Mouse (Mus musculus): Measurements from ENCODE around the gene Setd7. TPM values are rescaled to one million over a fixed set of nuclear protein-coding genes. Genes with fewer than 3 reads are reported as not detected.
"Not testable (repeated sequence)": the region's sequence is repeated elsewhere in the genome, so short reads cannot be mapped to it uniquely, and the experiment has no call there.

Setd7 gene
- 10 to 100 TPM in 1 of 2 experiments, 1 to 10 TPM in 1; 9.6 to 10.3 TPM for polyA plus RNA-seq (2017; shearing (Covaris generic))

- ATAC-seq = peak; percentile 58
Measured at GRCm38 (mm10) chr3:51560511-51561108, at the start of gene Setd7. TSS of gene Setd7 (minus strand) at chr3:51560879.

- ATAC-seq = no peak
Measured at GRCm38 (mm10) chr3:51604489-51604888, 43.8 kb upstream of the Setd7 start.

GRCm38 (mm10) chr3:51603705-51604291 lies 43.1 kb upstream of the Setd7 start:
- ATAC-seq = peak; percentile 64

- ATAC-seq = no peak
Measured at GRCm38 (mm10) chr3:51601461-51601860, 40.8 kb upstream of the Setd7 start.

- ATAC-seq = no peak
Measured at GRCm38 (mm10) chr3:51600728-51601127, 40.0 kb upstream of the Setd7 start.

- ATAC-seq = no peak
Measured at GRCm38 (mm10) chr3:51599057-51599630, 38.5 kb upstream of the Setd7 start.

- no peak for ATAC-seq
Measured at GRCm38 (mm10) chr3:51596538-51596937, 35.9 kb upstream of the Setd7 start.

GRCm38 (mm10) chr3:51593506-51593905 lies 32.8 kb upstream of the Setd7 start:
- ATAC-seq = no peak

- ATAC-seq = no peak
Measured at GRCm38 (mm10) chr3:51591591-51591990, 30.9 kb upstream of the Setd7 start.

GRCm38 (mm10) chr3:51590207-51590892 lies 29.7 kb upstream of the Setd7 start:
- no peak for ATAC-seq

- ATAC-seq = no peak
Measured at GRCm38 (mm10) chr3:51587697-51588262, 27.1 kb upstream of the Setd7 start.

GRCm38 (mm10) chr3:51583574-51584391 lies 23.1 kb upstream of the Setd7 start:
- ATAC-seq = peak; percentile 86

GRCm38 (mm10) chr3:51579243-51579642 lies 18.6 kb upstream of the Setd7 start:
- ATAC-seq = not testable (repeated sequence)

GRCm38 (mm10) chr3:51577816-51578749 lies 17.4 kb upstream of the Setd7 start:
- ATAC-seq = no peak

- ATAC-seq = no peak
Measured at GRCm38 (mm10) chr3:51577359-51577758, 16.7 kb upstream of the Setd7 start.

- no peak for ATAC-seq
Measured at GRCm38 (mm10) chr3:51573915-51574314, 13.2 kb upstream of the Setd7 start.

- ATAC-seq = no peak
Measured at GRCm38 (mm10) chr3:51570200-51570599, 9.5 kb upstream of the Setd7 start.

- peak; percentile 10 for ATAC-seq
Measured at GRCm38 (mm10) chr3:51561993-51562385, 1.3 kb upstream of the Setd7 start.

GRCm38 (mm10) chr3:51561109-51561992 lies 672 bp upstream of the Setd7 start:
- peak; percentile 50 for ATAC-seq
